Mouse (Mus musculus): ENCODE measurements at regions not wholly inside any gene's neighbourhood (a gene's known extent, or its start where the extent isn't known, plus 50 kb on each side); places are given as distances from the start of the nearest gene placed in this dataset.

DNA sequence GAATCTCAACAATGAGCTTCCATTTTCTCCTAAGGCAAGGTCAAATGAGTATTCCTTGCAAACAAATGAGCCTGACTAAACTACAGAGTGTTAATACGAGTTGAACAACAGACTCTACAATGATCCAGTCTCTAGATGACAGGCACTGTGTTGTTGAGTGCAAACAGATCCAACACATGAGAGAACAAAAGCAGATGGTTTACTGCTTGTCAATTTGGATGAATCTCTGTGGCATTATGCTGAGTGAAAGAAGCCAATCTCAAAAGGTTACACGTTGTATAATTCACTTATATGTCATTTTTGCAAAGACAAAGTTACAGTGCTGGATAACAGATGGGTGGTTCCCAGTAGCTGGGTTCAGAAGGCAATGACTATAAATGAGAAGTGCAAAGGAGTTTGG lies 217.1 kb upstream of the Gm6657 start:
- DNase-seq (ENCODE audit: low spot score): no peak

DNA sequence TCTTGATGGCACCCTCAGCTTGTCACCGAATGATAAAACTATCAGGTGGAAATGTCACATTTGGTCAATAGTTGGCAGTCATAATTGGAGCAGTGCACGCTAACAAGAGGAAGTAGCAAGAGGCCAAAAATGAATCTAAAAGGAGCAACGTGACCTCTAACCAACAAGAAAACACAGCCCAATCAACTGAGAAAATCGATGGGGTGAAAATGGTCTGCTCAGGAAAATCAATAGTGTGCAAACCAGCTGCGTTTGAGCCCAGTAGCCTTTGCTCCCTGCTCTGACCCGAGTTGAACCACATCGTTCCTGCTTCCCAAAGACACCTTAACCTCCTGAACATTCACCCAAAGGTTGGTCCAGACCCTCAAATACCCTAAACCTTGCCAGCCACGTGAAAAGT lies 207.3 kb upstream of the Gm6657 start:
- DNase-seq (ENCODE audit: low spot score): no peak

DNA sequence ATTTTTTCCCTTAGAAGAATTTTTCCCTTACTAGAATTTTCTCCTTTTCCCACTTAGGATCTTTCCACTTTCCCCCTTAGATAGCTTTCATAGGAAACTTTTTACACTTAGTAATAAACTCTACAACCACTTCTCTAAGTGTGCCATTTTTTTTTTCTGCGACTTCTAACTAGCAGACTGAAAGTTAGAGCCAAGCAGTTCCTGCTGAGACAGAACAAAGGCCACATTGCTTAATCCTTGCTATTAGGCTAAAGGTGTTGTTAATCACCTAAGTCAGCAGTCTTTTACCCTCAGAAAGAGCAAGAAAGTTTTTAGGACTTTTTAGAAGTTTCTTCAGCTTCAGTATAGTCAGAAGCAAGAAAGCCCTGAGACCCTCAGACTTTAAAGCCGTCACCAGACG lies 204.3 kb upstream of the Gm6657 start:
- no peak for DNase-seq (ENCODE audit: low spot score)

DNA sequence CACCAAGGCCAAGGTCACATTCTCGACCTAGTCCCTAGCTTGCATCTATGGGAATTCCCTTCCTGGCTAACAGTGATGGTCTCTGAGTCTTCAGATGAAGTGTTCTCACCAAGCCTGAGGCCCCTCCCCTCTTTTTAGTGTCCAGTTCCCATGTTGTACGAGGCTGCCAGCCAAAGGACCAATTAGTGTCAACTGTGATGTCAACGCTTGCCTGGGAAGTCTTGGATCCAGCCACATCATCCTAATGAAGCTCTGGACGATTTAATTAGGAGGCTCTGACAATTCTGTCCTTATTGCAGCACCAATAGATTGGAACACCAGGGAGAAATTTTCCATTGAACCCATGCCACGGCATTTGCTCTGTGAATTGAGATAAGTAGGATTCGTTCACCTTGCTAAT lies 202.4 kb upstream of the Gm6657 start:
- no peak for DNase-seq (ENCODE audit: low spot score)

DNA sequence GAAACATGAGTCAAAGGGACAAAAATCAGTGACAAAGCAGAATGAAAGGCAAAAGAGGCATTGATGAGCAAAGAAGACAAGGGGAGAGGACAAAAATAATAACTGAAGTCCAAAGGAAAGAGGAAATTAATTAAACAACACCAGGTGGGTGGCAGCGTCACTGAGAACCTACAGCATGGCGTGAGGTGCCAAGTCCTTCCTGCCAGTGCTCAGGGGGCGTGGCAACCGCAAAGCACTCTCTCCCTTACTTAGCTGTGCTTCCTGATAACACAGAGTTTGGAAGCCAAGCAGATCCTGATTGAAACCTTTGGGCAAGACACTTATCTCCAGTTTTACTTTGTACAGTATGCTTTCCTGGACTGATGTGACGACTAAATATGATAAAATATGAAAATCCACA lies 199.9 kb upstream of the Gm6657 start:
- no peak for DNase-seq (ENCODE audit: low spot score)

- no peak for DNase-seq (ENCODE audit: low spot score)
These were observed 196.1 kb upstream of the Gm6657 start for GRCm38 (mm10) chr12:77997916-77998315.

GRCm38 (mm10) chr12:78000401-78000800 lies 193.6 kb upstream of the Gm6657 start:
- DNase-seq (ENCODE audit: low spot score): no peak

- DNase-seq (ENCODE audit: low spot score): no peak
These were observed 192.2 kb upstream of the Gm6657 start for GRCm38 (mm10) chr12:78001846-78002245.

GRCm38 (mm10) chr12:78033766-78034165 lies 160.3 kb upstream of the Gm6657 start:
- no peak for DNase-seq (ENCODE audit: low spot score)

DNA sequence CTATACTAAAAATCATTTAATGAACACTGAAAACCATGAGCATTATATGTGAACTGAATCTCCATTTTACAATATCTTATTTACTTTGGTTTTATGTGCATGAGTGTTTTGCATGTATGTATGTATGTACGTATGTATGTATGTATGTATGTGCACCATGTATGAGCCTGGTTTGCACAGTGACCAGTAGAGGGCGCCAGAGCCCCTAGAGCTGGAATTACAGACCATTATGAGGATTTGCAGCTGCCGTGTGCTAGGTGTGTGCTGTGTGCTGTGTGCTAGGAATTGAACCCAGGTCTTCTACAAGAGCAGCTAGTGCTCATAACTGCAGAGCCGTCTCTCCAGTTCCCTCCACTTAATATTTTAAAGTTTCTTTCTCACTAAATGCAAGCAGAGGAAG lies 147.5 kb upstream of the Gm6657 start:
- DNase-seq (ENCODE audit: low spot score): no peak

DNA sequence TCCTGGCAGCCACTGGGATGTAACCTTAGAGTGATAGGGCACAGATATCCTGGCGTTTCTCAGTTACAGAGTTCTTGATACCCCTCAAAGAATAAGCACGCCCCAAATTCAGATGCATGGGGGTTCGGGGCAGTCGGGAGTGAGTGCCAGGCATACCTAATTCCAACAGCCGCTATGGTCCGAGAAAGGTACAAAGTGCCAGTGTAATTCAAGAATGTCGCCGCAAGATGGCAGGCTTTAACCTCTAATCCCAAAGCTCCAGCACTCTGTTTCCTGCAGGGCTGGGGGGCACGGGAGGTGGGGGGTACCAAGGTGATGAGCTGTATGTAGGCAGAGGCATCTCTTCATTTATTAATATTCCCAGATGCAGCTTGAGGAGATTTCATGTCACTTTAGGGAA lies 138.1 kb upstream of the Gm6657 start:
- peak; percentile 29 for DNase-seq (ENCODE audit: low spot score)

DNA sequence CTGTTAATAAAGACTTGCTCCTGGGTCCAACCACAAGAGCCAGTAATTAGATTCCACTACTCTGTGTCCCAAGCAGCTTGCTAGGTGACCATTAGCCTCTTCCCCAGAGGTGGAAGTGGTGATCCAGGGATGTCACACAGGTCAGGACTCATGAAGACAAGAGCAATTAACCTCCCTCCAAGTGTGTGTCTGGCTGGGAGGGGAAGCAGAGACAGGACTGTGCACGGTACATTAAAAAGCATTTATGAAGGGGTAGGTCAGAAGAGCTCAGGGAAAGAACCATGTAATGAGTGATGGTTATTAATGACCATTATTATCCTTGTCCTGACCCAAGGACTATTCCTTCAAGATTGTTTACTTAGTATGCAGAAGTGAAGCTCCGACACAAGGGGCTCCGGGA lies 136.9 kb upstream of the Gm6657 start:
- DNase-seq (ENCODE audit: low spot score): no peak

- DNase-seq (ENCODE audit: low spot score): no peak
These were observed 134.1 kb upstream of the Gm6657 start for GRCm38 (mm10) chr12:78059965-78060364.

GRCm38 (mm10) chr12:78066024-78066423 lies 128.0 kb upstream of the Gm6657 start:
- DNase-seq (ENCODE audit: low spot score): no peak

DNA sequence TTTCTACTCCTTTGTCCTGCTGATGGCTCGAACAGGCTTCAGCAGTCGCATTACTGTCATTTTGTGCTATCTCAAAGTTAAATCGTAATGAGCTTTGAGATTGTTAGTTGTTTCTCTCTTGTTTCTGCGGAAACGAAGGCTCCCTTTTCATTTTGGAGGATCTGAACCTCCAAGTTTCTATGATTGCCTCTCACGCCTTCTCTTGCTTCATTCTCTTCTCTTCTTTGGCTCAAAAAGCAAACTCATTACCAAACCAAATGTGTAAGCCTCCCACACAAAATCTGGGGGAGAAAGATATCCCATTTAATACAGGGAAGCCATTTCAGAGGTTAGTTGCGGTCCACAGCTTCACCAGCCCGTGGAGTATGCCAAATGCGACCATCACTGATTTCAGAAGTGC lies 121.1 kb upstream of the Gm6657 start:
- DNase-seq (ENCODE audit: low spot score): no peak

DNA sequence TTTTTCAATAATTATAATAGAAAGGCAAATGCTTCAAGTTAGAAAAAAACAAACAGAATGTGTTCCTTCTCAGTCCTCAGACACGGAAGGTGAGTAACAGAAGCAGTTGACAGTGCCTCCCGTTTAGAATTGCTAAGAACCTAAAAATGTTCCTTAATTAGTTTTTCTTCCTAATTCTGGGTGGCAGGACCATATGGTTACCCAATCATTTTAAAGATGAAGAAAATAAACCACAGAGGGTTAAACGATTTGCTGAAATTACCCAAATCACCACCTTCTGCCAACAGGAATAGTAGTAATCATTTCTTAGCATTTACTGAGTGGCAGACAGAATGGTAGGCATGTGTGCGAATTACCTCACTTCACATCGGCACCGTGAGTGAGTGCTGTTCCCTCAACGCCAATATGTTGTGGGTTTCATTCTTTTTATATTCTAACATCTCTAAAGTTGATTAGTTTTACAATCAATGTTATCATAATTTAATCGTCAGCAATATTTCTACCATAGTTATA lies 119.7 kb upstream of the Gm6657 start:
- DNase-seq (ENCODE audit: low spot score): no peak

DNA sequence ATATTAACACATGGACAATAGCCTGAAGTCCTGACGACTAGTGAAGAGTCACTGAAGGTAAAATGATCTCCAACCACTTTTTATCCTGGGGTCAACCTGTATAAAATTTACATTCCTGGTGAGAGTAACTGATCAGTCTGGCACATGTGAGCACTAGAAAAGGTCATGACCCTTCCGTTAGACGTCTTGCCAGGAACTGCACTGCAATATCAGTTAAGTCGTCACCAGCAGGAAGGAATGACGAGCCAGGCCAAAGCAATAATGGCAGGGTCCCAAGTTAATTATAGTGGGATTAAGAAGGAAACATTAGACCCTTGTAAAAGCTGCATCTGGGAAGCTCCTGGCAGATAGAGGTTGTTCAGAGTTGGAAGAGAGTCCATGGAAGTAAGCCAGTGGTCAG lies 116.8 kb upstream of the Gm6657 start:
- no peak for DNase-seq (ENCODE audit: low spot score)

GRCm38 (mm10) chr12:78082163-78082562 lies 111.9 kb upstream of the Gm6657 start:
- DNase-seq (ENCODE audit: low spot score): no peak

DNA sequence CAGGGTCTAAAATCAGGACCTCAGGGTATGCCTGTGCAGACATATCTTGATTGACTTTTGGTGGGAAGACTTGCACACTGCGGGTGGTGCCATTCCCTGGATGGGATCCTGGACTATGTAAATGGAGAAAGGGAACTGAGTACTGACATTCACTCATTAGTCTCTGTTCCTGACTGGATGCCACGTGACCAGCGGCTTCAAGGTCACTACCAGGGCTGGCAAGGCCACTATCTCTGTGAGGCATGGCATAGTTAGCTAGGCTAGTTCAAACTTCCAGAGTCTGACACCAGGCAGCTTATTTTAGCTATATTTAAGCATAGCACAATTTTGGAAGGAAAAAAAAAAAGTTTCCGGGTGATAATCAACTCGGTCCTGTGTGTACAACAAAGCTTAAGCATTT lies 108.0 kb upstream of the Gm6657 start:
- DNase-seq (ENCODE audit: low spot score): no peak

- no peak for DNase-seq (ENCODE audit: low spot score)
These were observed 106.1 kb upstream of the Gm6657 start for GRCm38 (mm10) chr12:78087921-78088320.

DNA sequence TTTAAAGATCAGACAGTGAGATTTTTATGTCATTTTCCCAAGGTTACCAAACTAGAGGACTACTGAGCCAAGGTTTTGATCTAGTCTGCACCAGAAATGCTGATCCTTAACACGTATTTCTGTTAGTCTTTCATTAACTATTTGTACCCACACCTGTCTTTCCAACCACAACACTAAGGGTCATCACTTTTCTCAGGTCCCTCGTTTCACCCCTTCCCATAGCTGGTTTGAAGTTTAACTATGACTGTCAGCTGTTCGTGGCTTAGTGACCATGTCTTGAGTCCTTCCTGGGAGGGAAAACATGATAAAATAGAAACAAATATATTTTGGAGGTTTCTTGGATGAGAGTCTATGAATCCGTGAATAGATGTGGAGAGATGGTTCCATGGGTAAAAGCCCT lies 99.6 kb upstream of the Gm6657 start:
- no peak for DNase-seq (ENCODE audit: low spot score)

- DNase-seq (ENCODE audit: low spot score): no peak
These were observed 98.7 kb upstream of the Gm6657 start for GRCm38 (mm10) chr12:78095352-78095751.

GRCm38 (mm10) chr12:78095916-78096315 lies 98.1 kb upstream of the Gm6657 start:
- no peak for DNase-seq (ENCODE audit: low spot score)

DNA sequence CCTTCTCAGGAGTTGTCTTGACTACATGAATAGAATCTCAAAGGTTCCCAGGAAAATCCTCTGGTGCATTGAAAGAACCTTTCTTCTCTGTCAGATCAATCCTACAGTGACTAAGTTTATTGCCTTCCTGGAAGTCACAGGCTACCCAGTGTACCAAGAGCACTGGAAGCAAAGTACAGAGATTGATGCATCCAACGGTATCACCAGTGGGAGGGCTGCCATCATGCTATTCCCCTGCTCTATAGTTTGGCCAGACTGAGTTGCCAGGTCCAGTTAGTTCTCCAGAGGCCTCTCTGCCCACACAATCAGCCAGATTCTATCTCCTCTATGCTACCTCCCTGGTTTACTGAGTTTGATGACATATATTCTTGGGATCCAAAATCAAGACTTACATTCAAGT lies 96.9 kb upstream of the Gm6657 start:
- DNase-seq (ENCODE audit: low spot score): no peak

GRCm38 (mm10) chr12:78097692-78098091 lies 96.3 kb upstream of the Gm6657 start:
- DNase-seq (ENCODE audit: low spot score): no peak

Data from urinary bladder, postnatal 14 days (tissue).